Mouse (Mus musculus) liver (tissue): ENCODE data around the gene Nars2.
"Not testable (repeated sequence)": the region's sequence is repeated elsewhere in the genome, so short reads cannot be mapped to it uniquely, and the experiment has no call there.

Experiments
- DNase-seq: peaks from one replicate; pipeline ENCODE4 v3.0.0-alpha.2; 2020; ENCODE audit warnings: mixed read lengths

Nars2 gene

GRCm38 (mm10) chr7:96951281-96952051 lies at the start of gene Nars2:
Gene Nars2, plus strand, starts transcription at chr7:96951505.
- peak; percentile 96 for DNase-seq

- no peak for DNase-seq
Measured at GRCm38 (mm10) chr7:96902183-96902582, 49.1 kb upstream of the Nars2 start.

- no peak for DNase-seq
Measured at GRCm38 (mm10) chr7:96903088-96903985, 48.0 kb upstream of the Nars2 start.

- no peak for DNase-seq
Measured at GRCm38 (mm10) chr7:96904442-96904841, 46.9 kb upstream of the Nars2 start.

- no peak for DNase-seq
Measured at GRCm38 (mm10) chr7:96904936-96905335, 46.4 kb upstream of the Nars2 start.

- DNase-seq: no peak
Measured at GRCm38 (mm10) chr7:96905422-96905821, 45.9 kb upstream of the Nars2 start.

- no peak for DNase-seq
Measured at GRCm38 (mm10) chr7:96906216-96906615, 45.1 kb upstream of the Nars2 start.

- DNase-seq: no peak
Measured at GRCm38 (mm10) chr7:96907971-96908680, 43.2 kb upstream of the Nars2 start.

GRCm38 (mm10) chr7:96909856-96910255 lies 41.4 kb upstream of the Nars2 start:
- no peak for DNase-seq

GRCm38 (mm10) chr7:96910310-96910960 lies 40.9 kb upstream of the Nars2 start:
- DNase-seq: no peak

- DNase-seq: peak; percentile 87
Measured at GRCm38 (mm10) chr7:96914031-96914430, 37.3 kb upstream of the Nars2 start.

- peak; percentile 32 for DNase-seq
Measured at GRCm38 (mm10) chr7:96915452-96916105, 35.7 kb upstream of the Nars2 start.

GRCm38 (mm10) chr7:96920447-96921095 lies 30.7 kb upstream of the Nars2 start:
- DNase-seq: no peak

GRCm38 (mm10) chr7:96922927-96923326 lies 28.4 kb upstream of the Nars2 start:
- no peak for DNase-seq

- DNase-seq: no peak
Measured at GRCm38 (mm10) chr7:96943715-96944377, 7.5 kb upstream of the Nars2 start.

GRCm38 (mm10) chr7:96946501-96946900 lies 4.8 kb upstream of the Nars2 start:
- DNase-seq: not testable (repeated sequence)

- DNase-seq: no peak
Measured at GRCm38 (mm10) chr7:96952094-96952493, 789 bp downstream of the Nars2 start.

GRCm38 (mm10) chr7:96959168-96959567 lies 7.9 kb downstream of the Nars2 start:
- peak; percentile 82 for DNase-seq

GRCm38 (mm10) chr7:96967188-96967587 lies 15.9 kb downstream of the Nars2 start:
- no peak for DNase-seq

GRCm38 (mm10) chr7:96970359-96970758 lies 19.1 kb downstream of the Nars2 start:
- no peak for DNase-seq
